Mouse (Mus musculus): ENCODE data around the gene Wdr95. TPM values are rescaled to one million over a fixed set of nuclear protein-coding genes. Genes with fewer than 3 reads are reported as not detected.
"Not testable (repeated sequence)": the region's sequence is repeated elsewhere in the genome, so short reads cannot be mapped to it uniquely, and the experiment has no call there.

Wdr95 gene
- total RNA-seq, 2 experiments from 2014 or later: not detected

DNA sequence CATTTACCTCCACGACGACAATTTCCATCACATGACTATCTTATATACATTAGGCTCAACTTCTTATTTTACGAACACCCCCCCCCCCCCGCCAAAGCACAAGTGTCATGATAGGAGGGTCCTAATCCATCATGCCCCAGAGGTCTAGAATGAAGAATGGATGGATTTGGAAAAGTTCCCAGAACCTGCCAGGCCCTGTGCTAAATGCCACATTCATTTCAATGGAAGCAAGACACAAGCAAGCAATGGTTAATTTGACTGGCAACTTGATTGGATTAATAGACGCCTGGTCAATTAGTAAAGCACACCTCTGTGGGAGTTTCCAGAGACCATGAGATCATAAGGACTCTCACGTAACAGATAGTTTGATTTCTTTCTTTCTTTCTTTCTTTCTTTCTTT, 11.4 kb upstream of the Wdr95 start:
- no peak for DNase-seq

GRCm38 (mm10) chr5:149520806-149521205, 7.7 kb upstream of the Wdr95 start:
- no peak for DNase-seq

- no peak for DNase-seq
These were observed 4.6 kb upstream of the Wdr95 start for GRCm38 (mm10) chr5:149523856-149524241.

DNA sequence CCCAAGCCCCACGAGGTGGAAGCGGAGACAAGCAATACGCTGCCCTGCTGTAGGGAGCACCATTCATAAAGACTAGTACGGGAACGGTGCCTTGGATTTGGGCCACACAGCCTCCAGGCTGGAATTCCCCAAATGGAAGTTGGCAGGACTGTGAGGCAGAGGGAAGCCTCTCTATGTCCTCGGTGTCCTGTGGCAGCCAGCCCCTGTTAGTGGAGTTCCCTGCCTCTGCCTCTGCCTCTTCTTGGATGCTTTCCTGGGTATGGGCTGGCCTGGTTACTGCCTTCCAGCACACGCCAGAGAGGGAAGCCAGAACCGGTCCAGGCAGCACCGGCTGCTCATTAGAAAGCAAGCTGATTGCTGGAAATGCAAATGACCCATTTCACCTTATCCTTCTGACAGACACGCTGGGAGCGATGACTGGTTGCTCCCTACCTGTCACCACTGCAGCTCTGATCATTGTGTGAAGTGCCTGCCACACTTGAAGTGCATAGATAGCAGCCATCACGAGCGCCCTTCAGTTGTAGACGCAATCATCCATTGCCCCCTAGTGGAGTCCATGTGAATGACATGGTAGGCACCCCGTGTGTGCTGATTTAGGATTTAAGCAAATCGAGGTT, 4.1 kb upstream of the Wdr95 start:
- peak; percentile 85 for DNase-seq

DNA sequence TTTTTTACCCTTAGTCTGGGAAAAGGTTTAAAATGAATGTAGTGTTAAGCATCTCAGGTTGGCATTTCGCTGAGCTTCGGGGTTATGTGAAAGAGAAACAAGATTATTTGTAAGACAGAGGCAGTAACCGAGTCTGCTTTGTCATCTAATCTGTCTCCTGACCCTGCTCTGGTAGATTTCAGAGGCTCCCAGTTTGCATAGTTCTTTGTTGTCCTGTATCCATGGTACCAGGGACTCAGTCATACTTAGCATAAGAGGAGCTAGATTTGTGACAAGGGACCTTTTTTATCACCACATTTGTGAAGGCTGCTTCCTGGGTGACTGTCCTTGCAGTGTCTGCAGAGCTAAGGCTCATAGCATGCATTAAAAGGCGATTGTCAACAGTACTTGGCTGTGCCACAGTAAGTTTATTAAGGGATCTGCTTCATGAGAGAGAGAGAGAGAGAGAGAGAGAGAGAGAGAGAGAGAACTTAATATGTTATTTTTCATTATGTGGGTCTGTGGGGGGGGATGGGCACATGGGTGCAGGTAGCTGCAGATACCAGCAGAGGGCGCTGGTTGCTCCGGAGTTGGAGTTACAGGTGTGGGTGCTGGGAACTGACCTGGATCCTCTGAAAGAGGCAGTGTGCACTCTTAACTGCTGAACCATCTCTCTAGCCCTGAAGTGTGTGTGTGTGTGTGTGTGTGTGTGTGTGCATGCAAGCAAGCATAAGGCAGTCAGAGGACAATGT, 3.3 kb upstream of the Wdr95 start:
- no peak for DNase-seq

GRCm38 (mm10) chr5:149526467-149526951, 2.0 kb upstream of the Wdr95 start:
- peak; percentile 43 for DNase-seq

GRCm38 (mm10) chr5:149527292-149527691, 1.2 kb upstream of the Wdr95 start:
- DNase-seq: not testable (repeated sequence)

DNA sequence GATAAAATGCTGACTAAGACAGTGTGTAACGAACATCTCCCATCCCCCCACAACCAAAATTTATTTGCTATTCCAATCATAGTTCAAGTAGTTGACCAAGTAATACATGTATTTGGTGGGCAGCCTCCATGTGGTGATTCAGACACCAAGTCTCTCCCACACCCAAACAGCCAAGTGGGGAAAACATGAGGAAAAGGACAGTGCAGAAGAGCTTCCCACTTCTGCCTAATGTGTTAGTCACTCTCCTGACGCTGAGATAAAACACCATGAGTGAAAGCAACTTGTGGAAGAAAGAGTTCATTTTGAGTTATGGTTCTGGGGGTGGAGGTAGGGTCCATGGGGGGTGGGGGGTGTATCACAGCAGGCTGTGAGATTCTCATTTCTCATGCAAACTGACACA, 5.4 kb downstream of the Wdr95 start:
- DNase-seq: no peak

GRCm38 (mm10) chr5:149536005-149536404, 7.5 kb downstream of the Wdr95 start:
- no peak for DNase-seq

- DNase-seq: no peak
These were observed 9.5 kb downstream of the Wdr95 start for GRCm38 (mm10) chr5:149537796-149538511.

- no peak for DNase-seq
These were observed 10.1 kb downstream of the Wdr95 start for GRCm38 (mm10) chr5:149538531-149538930.

DNA sequence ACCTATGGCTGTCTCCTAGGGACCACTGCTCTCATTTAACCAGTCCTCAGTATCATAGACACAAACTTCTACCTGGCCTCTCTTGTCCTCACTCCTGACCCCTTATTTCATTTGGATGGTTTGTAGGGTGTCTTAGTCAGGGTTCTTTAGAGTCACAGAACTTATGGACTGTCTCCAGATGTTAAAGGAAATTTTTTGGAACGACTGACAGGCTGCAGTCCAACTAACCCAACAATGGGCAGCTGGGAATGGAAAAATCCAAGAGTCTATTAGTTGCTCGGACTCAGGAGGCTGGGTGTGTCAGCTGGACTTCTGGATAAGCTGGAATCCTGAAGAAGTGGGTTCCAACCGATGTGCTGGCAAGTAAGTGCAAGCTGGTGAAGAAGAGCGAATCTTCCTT, 10.6 kb downstream of the Wdr95 start:
- DNase-seq: no peak

GRCm38 (mm10) chr5:149551179-149551578, 22.7 kb downstream of the Wdr95 start:
- DNase-seq: no peak

DNA sequence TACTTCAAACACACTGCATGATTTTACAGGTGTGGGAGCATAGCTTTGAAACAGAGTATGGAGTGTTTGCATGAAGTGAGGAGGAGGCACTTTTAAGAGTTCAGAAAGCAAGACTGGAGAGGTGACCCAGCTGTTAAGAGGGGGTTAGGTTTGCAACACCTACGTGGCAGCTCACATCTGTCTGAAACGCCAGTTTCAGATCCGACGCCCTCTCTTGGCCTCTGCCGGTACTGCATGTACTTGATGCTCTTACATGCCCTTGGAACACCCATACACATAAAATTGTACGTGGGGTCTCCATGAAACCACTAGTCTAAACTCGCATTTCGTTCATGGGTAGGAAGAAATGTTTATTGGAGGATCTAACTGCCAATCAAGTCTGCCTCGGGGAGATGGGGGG, 24.3 kb downstream of the Wdr95 start:
- no peak for DNase-seq

DNA sequence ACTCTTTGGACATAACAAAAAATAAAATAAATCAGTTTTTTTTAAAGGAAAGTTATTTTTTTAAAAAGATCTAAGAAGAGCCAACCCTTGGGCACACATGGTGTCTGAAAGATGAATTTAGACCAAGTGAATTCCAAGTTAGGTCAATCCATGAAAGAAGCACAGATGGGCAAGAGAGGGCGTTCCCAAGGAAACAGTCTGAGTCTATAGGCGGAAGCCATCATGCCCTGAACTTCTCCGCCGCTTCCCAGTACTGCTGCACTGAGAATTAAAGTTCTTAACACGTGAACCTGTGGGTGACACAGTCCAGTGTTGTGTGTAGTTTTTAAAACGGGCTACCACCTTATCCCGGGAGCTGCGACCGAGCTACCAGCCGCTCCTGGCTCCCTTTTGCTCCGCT, 24.9 kb downstream of the Wdr95 start:
- DNase-seq: no peak

GRCm38 (mm10) chr5:149554397-149554796, 25.9 kb downstream of the Wdr95 start:
- DNase-seq: no peak

DNA sequence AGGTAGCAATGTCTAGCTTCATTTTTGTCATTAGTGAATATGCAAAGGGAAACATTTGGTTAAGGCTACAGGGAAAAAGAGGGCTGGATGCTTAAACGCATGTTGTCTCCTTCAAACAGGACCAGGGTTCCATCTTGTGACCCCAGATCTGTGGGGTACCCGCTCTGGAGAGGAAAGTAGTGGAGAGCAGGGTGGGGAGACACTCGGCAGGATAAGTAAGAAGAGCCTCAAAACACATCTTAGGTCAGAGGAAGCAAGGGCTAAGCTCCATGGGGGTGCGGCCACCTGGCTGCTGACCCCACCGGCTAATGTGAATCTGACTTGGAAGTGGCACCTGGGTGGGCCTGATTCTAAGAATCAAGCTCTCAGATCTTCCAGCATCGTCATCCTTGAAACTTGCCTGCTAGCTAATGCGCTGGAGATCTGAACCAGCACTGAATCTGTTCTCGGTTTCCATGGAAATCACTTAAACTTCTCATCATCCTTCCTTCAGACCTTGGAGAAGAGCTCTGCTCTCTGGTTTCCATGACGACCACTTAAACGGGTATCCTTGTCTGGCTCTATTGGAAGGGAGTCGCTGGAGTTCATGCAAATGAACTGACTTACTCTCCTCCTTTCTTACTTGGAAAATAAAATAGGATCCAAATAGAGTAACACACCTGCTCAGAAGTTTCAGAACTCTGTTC, 32.6 kb downstream of the Wdr95 start:
- DNase-seq: no peak

DNA sequence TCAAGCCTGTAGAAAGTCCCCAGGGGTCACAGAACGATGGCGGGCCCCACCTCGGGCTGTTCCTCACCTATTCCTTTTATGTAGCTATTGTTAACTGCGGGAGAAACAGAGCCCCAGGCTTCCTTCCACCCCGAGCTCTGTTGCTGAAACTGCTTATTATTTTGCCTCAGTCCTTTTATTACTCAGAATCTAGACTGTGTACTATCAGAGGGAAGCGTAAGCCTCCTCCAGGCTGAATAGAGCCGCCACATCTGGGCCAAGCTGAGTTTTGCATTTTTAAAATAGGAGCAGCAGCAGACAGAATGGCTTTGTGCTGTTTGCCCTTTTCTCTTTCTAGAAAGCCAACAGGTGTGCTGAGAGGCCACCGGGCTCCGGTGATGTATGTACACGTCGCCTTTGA, 37.5 kb downstream of the Wdr95 start:
- no peak for DNase-seq

GRCm38 (mm10) chr5:149566957-149567356, 38.5 kb downstream of the Wdr95 start:
- peak; percentile 76 for DNase-seq

- DNase-seq: peak; percentile 55
These were observed 40.5 kb downstream of the Wdr95 start for GRCm38 (mm10) chr5:149568993-149569392.

DNA sequence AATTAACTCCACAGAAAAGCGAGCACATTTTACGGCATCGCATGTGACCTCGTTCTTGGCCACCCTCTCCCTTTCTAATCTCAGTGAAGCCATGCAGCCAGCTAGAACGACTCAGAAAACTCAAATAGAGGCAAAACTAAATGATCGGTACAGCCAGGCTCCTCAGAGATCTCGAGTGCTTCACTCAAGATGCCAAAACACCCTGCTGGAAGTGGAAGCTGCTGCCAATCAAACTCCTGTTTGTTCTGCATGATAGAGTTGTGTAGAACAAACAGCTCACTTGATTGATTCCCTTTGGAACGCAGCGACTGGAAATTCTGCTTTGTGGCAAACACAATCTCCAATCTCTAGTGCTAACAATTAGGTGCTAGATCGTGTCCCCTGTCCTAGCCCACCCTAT, 48.5 kb downstream of the Wdr95 start:
- no peak for DNase-seq

GRCm38 (mm10) chr5:149577449-149577848, 49.0 kb downstream of the Wdr95 start:
- no peak for DNase-seq
